Mouse (Mus musculus) c-Kit-negative CD71-positive TER-119-positive erythroid progenitor cells, embryonic 14.5 days (primary cell): ENCODE measurements around the gene Msmb.
"Not testable (repeated sequence)": the region's sequence is repeated elsewhere in the genome, so short reads cannot be mapped to it uniquely, and the experiment has no call there.

Source experiments
- DNase-seq: peaks from one replicate; pipeline ENCODE4 v3.0.0-alpha.2; 2013; ENCODE audit warnings: low read depth, low spot score

Gene Msmb

GRCm38 (mm10) chr14:32175310-32175709 is 33.5 kb downstream of the Msmb start:
- DNase-seq: no peak

- DNase-seq: not testable (repeated sequence)
These were observed 34.8 kb downstream of the Msmb start for GRCm38 (mm10) chr14:32176590-32176989.

- DNase-seq: no peak
These were observed 37.8 kb downstream of the Msmb start for GRCm38 (mm10) chr14:32179393-32180195.

GRCm38 (mm10) chr14:32180861-32181260 is 39.0 kb downstream of the Msmb start:
- no peak for DNase-seq

- no peak for DNase-seq
These were observed 42.0 kb downstream of the Msmb start for GRCm38 (mm10) chr14:32183846-32184245.

- DNase-seq: no peak
These were observed 49.0 kb downstream of the Msmb start for GRCm38 (mm10) chr14:32190627-32191391.

- no peak for DNase-seq
These were observed 50.1 kb downstream of the Msmb start for GRCm38 (mm10) chr14:32191926-32192325.

- DNase-seq: no peak
These were observed 50.6 kb downstream of the Msmb start for GRCm38 (mm10) chr14:32192437-32192836.

- DNase-seq: not testable (repeated sequence)
These were observed 51.7 kb downstream of the Msmb start for GRCm38 (mm10) chr14:32193557-32193956.

GRCm38 (mm10) chr14:32201354-32201753 is 59.5 kb downstream of the Msmb start:
- peak; percentile 19 for DNase-seq

- peak; percentile 67 for DNase-seq
These were observed 60.1 kb downstream of the Msmb start, which contains the start of the genes Timm23 and Parg for GRCm38 (mm10) chr14:32201791-32202451. Timm23 (minus strand) TSS chr14:32201898. Parg (plus strand) TSS chr14:32201949.
